Mouse (Mus musculus): ENCODE results near the gene Rnf157. TPM values are rescaled to one million over a fixed set of nuclear protein-coding genes. Genes with fewer than 3 reads are reported as not detected.

The Rnf157 gene
- polyA plus RNA-seq, 1 experiment = 3.6 TPM

GRCm38 (mm10) chr11:116409008-116409407 lies 3.8 kb downstream of the Rnf157 start:
- 65% methylated on average over 3 of the region's 3 CpGs for WGBS

GRCm38 (mm10) chr11:116406231-116406728 lies 6.6 kb downstream of the Rnf157 start:
- DNase-seq = no peak
- WGBS = 83% methylated on average over 16 of the region's 16 CpGs
- TF ChIP-seq CTCF (IDR thresholded peaks at IDR 0.05; ENCODE audit: insufficient read depth, low read length) = no peak
- TF ChIP-seq POLR2A (IDR thresholded peaks at IDR 0.05; ENCODE audit: borderline replicate concordance, extremely low read depth, low read depth, low read length) = no peak
- H3K4me1 ChIP-seq (ENCODE audit: control insufficient read depth, insufficient read depth, low read length) = no peaks in the 10 kb centered on the region
- no peak overlapping the region for H3K4me3 ChIP-seq (replicated peaks; ENCODE audit: extremely low read depth, low read depth, low read length)

More at GRCm38 (mm10) chr11:116409008-116409407, 3.8 kb downstream of the Rnf157 start:
- TF ChIP-seq CTCF (IDR thresholded peaks at IDR 0.05; ENCODE audit: insufficient read depth, low read length) = no peak
- no peak for TF ChIP-seq POLR2A (IDR thresholded peaks at IDR 0.05; ENCODE audit: borderline replicate concordance, extremely low read depth, low read depth, low read length)
- DNase-seq = no peak
- Histone ChIP-seq H3K4me3 (replicated peaks; ENCODE audit: extremely low read depth, low read depth, low read length) (no peak overlapping the region), H3K4me1 (ENCODE audit: control insufficient read depth, insufficient read depth, low read length) (0 out of 2 replicates have a peak, but pooled peaks cover 3% of the 10 kb centered on the region)

DNA sequence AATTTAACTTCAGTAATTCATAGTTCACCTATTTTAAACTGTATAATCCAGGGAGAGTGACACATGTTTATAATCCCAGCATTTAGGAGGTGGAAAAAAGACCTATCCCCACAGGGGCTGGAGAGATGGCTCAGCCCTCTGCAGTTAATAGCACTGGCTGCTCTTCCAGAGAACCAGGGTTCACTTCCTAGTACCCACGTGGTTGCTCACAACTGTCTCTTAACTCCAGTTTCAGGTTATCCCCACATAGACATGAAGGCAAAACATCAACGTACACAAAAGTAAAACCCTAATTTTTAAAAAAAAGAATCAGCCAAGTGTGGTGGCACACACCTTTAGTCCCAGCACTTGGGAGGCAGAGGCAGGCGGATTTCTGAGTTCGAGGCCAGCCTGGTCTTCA lies 7.2 kb downstream of the Rnf157 start:
- Histone ChIP-seq H3K4me3 (replicated peaks; ENCODE audit: extremely low read depth, low read depth, low read length) (no peak overlapping the region), H3K4me1 (ENCODE audit: control insufficient read depth, insufficient read depth, low read length) (0 out of 2 replicates have a peak, but pooled peaks cover under 1% of the 10 kb centered on the region)
- WGBS = 78% methylated on average over 4 of the region's 4 CpGs
- TF ChIP-seq POLR2A (IDR thresholded peaks at IDR 0.05; ENCODE audit: borderline replicate concordance, extremely low read depth, low read depth, low read length) (no peak), CTCF (IDR thresholded peaks at IDR 0.05; ENCODE audit: insufficient read depth, low read length) (no peak)
- DNase-seq = no peak

DNA sequence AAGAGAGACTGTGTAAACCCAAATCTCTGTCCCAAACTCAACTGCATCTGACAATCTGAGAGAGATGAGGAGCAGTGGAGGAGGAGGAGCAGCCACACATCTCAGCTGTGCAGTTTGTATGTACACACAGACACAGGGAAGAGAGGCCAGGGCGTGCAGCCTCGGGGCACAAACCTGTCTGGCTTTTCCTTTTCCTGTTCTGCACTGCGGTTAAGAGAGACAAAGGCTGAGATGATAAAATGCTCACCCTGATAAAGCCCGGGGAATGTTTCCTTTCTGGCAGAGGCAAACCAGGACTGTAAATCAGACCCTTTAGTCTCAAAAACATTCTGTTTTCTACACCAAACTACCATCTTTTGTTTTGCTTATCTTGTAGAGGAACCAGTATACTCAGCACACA lies 12.3 kb downstream of the Rnf157 start:
- peaks cover 5% of the 10 kb centered on the region for H3K4me1 ChIP-seq (ENCODE audit: control insufficient read depth, insufficient read depth, low read length)
- WGBS = 30% methylated on average over 4 of the region's 4 CpGs
- no peak for DNase-seq
- H3K4me3 ChIP-seq (replicated peaks; ENCODE audit: extremely low read depth, low read depth, low read length) = no peak overlapping the region
- TF ChIP-seq CTCF (IDR thresholded peaks at IDR 0.05; ENCODE audit: insufficient read depth, low read length) (no peak), POLR2A (IDR thresholded peaks at IDR 0.05; ENCODE audit: borderline replicate concordance, extremely low read depth, low read depth, low read length) (no peak)

DNA sequence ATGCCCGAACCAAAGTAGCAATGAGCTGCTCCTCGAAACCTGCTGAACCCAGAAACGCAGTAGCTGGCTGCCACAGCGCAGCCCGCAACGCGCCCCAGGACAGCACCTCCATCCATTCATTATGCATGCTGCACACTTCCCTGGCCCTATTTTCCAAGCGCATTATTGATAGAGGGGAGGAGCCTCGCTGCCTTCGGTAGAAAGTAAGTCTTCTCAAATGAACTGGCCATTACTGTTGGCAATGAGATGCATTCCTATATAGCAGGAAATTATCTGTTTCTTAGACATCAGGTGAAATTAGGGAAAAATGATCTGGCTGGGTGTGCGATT lies 14.5 kb downstream of the Rnf157 start:
- peaks cover 5% of the 10 kb centered on the region for H3K4me1 ChIP-seq (ENCODE audit: control insufficient read depth, insufficient read depth, low read length)
- TF ChIP-seq CTCF (IDR thresholded peaks at IDR 0.05; ENCODE audit: insufficient read depth, low read length) (no peak), POLR2A (IDR thresholded peaks at IDR 0.05; ENCODE audit: borderline replicate concordance, extremely low read depth, low read depth, low read length) (no peak)
- 84% methylated on average over 11 of the region's 11 CpGs for whole genome bisulfite sequencing
- no peak overlapping the region for H3K4me3 ChIP-seq (replicated peaks; ENCODE audit: extremely low read depth, low read depth, low read length)
- no peak for DNase-seq

GRCm38 (mm10) chr11:116397517-116398347 lies 15.1 kb downstream of the Rnf157 start:
- DNase-seq = no peak
- 56% methylated on average over 8 of the region's 8 CpGs for WGBS
- TF ChIP-seq CTCF (IDR thresholded peaks at IDR 0.05; ENCODE audit: insufficient read depth, low read length) = no peak
- TF ChIP-seq POLR2A (IDR thresholded peaks at IDR 0.05; ENCODE audit: borderline replicate concordance, extremely low read depth, low read depth, low read length) = no peak
- H3K4me3 ChIP-seq (replicated peaks; ENCODE audit: extremely low read depth, low read depth, low read length) = no peak overlapping the region
- H3K4me1 ChIP-seq (ENCODE audit: control insufficient read depth, insufficient read depth, low read length) = peaks cover 5% of the 10 kb centered on the region

DNA sequence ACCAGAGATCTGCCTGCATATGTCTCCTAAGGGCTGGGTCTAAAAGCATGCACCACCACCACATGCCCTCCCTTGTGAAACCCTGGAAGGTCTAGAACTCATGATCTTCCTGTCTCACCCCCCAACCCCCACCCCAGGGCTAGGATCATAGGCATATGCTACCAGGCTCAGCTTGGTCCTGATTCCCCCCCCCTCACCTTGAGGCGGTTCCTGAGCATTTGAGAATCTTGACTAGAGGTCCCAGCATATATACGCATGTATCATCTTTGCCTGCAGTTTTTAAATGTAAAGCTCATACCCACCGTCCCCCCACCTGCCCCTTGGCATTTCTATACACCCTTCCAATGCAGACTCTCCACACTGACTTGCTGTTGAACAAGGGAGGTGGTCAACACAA lies 15.9 kb downstream of the Rnf157 start:
- no peak for TF ChIP-seq CTCF (IDR thresholded peaks at IDR 0.05; ENCODE audit: insufficient read depth, low read length)
- no peak for TF ChIP-seq POLR2A (IDR thresholded peaks at IDR 0.05; ENCODE audit: borderline replicate concordance, extremely low read depth, low read depth, low read length)
- peaks cover 5% of the 10 kb centered on the region for H3K4me1 ChIP-seq (ENCODE audit: control insufficient read depth, insufficient read depth, low read length)
- no peak overlapping the region for H3K4me3 ChIP-seq (replicated peaks; ENCODE audit: extremely low read depth, low read depth, low read length)
- WGBS = 97% methylated on average over 3 of the region's 3 CpGs
- no peak for DNase-seq

GRCm38 (mm10) chr11:116396276-116396933 lies 16.4 kb downstream of the Rnf157 start:
- TF ChIP-seq CTCF (IDR thresholded peaks at IDR 0.05; ENCODE audit: insufficient read depth, low read length) (no peak), POLR2A (IDR thresholded peaks at IDR 0.05; ENCODE audit: borderline replicate concordance, extremely low read depth, low read depth, low read length) (no peak)
- Histone ChIP-seq H3K4me1 (ENCODE audit: control insufficient read depth, insufficient read depth, low read length) (peaks cover 5% of the 10 kb centered on the region), H3K4me3 (replicated peaks; ENCODE audit: extremely low read depth, low read depth, low read length) (no peak overlapping the region)
- DNase-seq = no peak
- WGBS = 58% methylated on average over 11 of the region's 11 CpGs

DNA sequence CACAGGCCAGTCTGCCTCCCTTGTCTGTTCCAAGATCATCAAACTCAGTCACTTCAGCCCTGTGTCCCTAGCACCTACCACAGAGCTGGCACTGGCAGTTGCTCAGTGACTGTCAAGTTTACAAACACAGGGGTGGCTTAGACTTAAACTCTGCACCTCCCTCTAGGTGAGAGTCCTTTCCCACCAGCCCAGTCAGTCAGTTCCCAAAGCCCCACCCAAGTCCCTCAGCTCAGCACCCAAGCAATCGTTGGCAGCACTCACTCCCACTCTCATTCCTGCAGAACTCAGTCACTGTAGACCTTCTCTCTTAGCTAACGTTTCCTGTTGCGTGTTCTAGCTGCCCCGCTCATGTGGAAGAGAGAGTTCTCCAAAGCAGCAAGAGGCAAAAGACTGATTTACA lies 18.1 kb downstream of the Rnf157 start:
- TF ChIP-seq POLR2A (IDR thresholded peaks at IDR 0.05; ENCODE audit: borderline replicate concordance, extremely low read depth, low read depth, low read length) (no peak), CTCF (IDR thresholded peaks at IDR 0.05; ENCODE audit: insufficient read depth, low read length) (no peak)
- 50% methylated on average over 4 of the region's 4 CpGs for WGBS
- H3K4me3 ChIP-seq (replicated peaks; ENCODE audit: extremely low read depth, low read depth, low read length) = peak overlapping the region; percentile 59
- DNase-seq = no peak
- H3K4me1 ChIP-seq (ENCODE audit: control insufficient read depth, insufficient read depth, low read length) = peaks cover 2% of the 10 kb centered on the region

All from lung, adult 2 months (tissue).